Mouse (Mus musculus) forebrain, embryonic 10.5 days (tissue): ENCODE measurements around the gene Oas1g. TPM values are rescaled to one million over a fixed set of nuclear protein-coding genes. Genes with fewer than 3 reads are reported as not detected.
"Not testable (repeated sequence)": the region's sequence is repeated elsewhere in the genome, so short reads cannot be mapped to it uniquely, and the experiment has no call there.

ENCODE experiments used
- DNase-seq: peaks from one replicate; pipeline ENCODE4 v3.0.0-alpha.2; 2017; ENCODE audit warnings: low spot score; ENCODE audit errors: extremely low spot score
- H3K27ac ChIP-seq: fragments of 300-500 bp; sonication (generic); 2 replicates; pipeline ENCODE4 v1.5.1; 2016; ENCODE audit warnings: mild to moderate bottlenecking
- H3K27me3 ChIP-seq: fragments of 300-500 bp; sonication (generic); 2 replicates; pipeline ENCODE4 v1.6.1; 2016; ENCODE audit warnings: mild to moderate bottlenecking; ENCODE audit not compliant: poor library complexity, severe bottlenecking
- H3K36me3 ChIP-seq: fragments of 300-500 bp; sonication (generic); replicated peaks from 2 replicates; pipeline ENCODE4 v1.6.1; 2016; ENCODE audit warnings: mild to moderate bottlenecking, moderate library complexity
- H3K4me1 ChIP-seq: fragments of 300-500 bp; sonication (generic); 2 replicates; pipeline ENCODE4 v1.6.1; 2016
- H3K4me3 ChIP-seq: fragments of 300-500 bp; sonication (generic); 2 replicates; pipeline ENCODE4 v1.5.1; 2016; ENCODE audit warnings: mild to moderate bottlenecking, moderate library complexity
- H3K9me3 ChIP-seq: fragments of 300-500 bp; sonication (generic); 2 replicates; pipeline ENCODE4 v1.6.1; 2016; ENCODE audit warnings: mild to moderate bottlenecking, moderate library complexity
- WGBS: fragments of 180-500 bp; shearing (Covaris S2); methylation state at CpG from one replicate; pipeline ENCODE4 v1.1.7; 2016; 5-methylcytosine and 5-hydroxymethylcytosine counted together
- polyA plus RNA-seq: library from polyadenylated mRNA; unstranded; fragments of >200 nt; fragmentation: Nextera tagmentation; extraction: Ambion mirVana; gene quantifications from 2 replicates; pipeline ENCODE4 v1.2.1, GENCODE M21; 2016

Gene Oas1g
- 0.12 TPM in 1 of 2 replicates, not detected in the other for polyA plus RNA-seq

GRCm38 (mm10) chr5:120887413-120887812 is at the start of gene Oas1g:
Gene Oas1g, minus strand, starts transcription at chr5:120887613.
- not testable (repeated sequence) for H3K36me3 ChIP-seq, H3K27me3 ChIP-seq, H3K4me1 ChIP-seq, H3K9me3 ChIP-seq, H3K27ac ChIP-seq, H3K4me3 ChIP-seq, DNase-seq
- 39% methylated on average over 5 of the region's 9 CpGs for WGBS

- WGBS = 22% methylated on average over 5 of the region's 5 CpGs
- no peak overlapping the region for H3K4me3 ChIP-seq
- no peaks in the 10 kb centered on the region for H3K9me3 ChIP-seq
- H3K4me1 ChIP-seq = peaks cover 3% of the 10 kb centered on the region; the same call in 1 of the 2 replicates
- no peaks in the 10 kb centered on the region for H3K27me3 ChIP-seq
- H3K36me3 ChIP-seq = no peaks in the 10 kb centered on the region
- no peak overlapping the region for H3K27ac ChIP-seq
- no peak for DNase-seq
These were observed 46.6 kb upstream of the Oas1g start for GRCm38 (mm10) chr5:120933966-120934365.

- H3K9me3 ChIP-seq = no peaks in the 10 kb centered on the region
- no peaks in the 10 kb centered on the region for H3K27me3 ChIP-seq
- H3K4me3 ChIP-seq = no peak overlapping the region
- no peaks in the 10 kb centered on the region for H3K36me3 ChIP-seq
- DNase-seq = no peak
- WGBS = 5% methylated on average over 1 of the region's 1 CpGs
- H3K27ac ChIP-seq = no peak overlapping the region
- no peaks in the 10 kb centered on the region for H3K4me1 ChIP-seq
These were observed 39.6 kb upstream of the Oas1g start for GRCm38 (mm10) chr5:120927036-120927435.

GRCm38 (mm10) chr5:120926311-120926710 is 38.9 kb upstream of the Oas1g start:
- H3K4me1 ChIP-seq, H3K4me3 ChIP-seq, DNase-seq, H3K27ac ChIP-seq, H3K9me3 ChIP-seq, H3K36me3 ChIP-seq, H3K27me3 ChIP-seq: not testable (repeated sequence)
- WGBS = 77% methylated on average over 2 of the region's 2 CpGs

- not testable (repeated sequence) for H3K4me1 ChIP-seq, DNase-seq, H3K27me3 ChIP-seq, H3K27ac ChIP-seq, H3K9me3 ChIP-seq, H3K4me3 ChIP-seq, H3K36me3 ChIP-seq
- 90% methylated on average over 4 of the region's 4 CpGs for WGBS
These were observed 37.1 kb upstream of the Oas1g start for GRCm38 (mm10) chr5:120924520-120924919.

GRCm38 (mm10) chr5:120923969-120924368 is 36.6 kb upstream of the Oas1g start:
- H3K9me3 ChIP-seq = no peaks in the 10 kb centered on the region
- no peak for DNase-seq
- WGBS = 88% methylated on average over 4 of the region's 4 CpGs
- no peak overlapping the region for H3K27ac ChIP-seq
- no peaks in the 10 kb centered on the region for H3K36me3 ChIP-seq
- no peaks in the 10 kb centered on the region for H3K4me1 ChIP-seq
- H3K27me3 ChIP-seq = no peaks in the 10 kb centered on the region
- H3K4me3 ChIP-seq = no peak overlapping the region

- WGBS = 81% methylated on average over 3 of the region's 3 CpGs
- no peak for DNase-seq
- Histone ChIP-seq H3K9me3 (no peaks in the 10 kb centered on the region), H3K36me3 (no peaks in the 10 kb centered on the region), H3K27ac (no peak overlapping the region), H3K4me3 (no peak overlapping the region), H3K27me3 (no peaks in the 10 kb centered on the region), H3K4me1 (no peaks in the 10 kb centered on the region)
These were observed 32.9 kb upstream of the Oas1g start for GRCm38 (mm10) chr5:120920296-120920695.

- not testable (repeated sequence) for DNase-seq, H3K9me3 ChIP-seq, H3K4me3 ChIP-seq, H3K27ac ChIP-seq, H3K27me3 ChIP-seq, H3K4me1 ChIP-seq, H3K36me3 ChIP-seq
- 87% methylated on average over 2 of the region's 2 CpGs for WGBS
These were observed 31.9 kb upstream of the Oas1g start for GRCm38 (mm10) chr5:120919156-120919935.

GRCm38 (mm10) chr5:120914204-120914603 is 26.8 kb upstream of the Oas1g start, which contains the start of gene Oas1d:
Gene Oas1d, plus strand, starts transcription at chr5:120914536.
- not testable (repeated sequence) for H3K36me3 ChIP-seq, H3K9me3 ChIP-seq, H3K4me3 ChIP-seq, H3K4me1 ChIP-seq, DNase-seq, H3K27ac ChIP-seq, H3K27me3 ChIP-seq
- WGBS = 63% methylated on average over 8 of the region's 8 CpGs

- Histone ChIP-seq H3K27ac (no peak overlapping the region), H3K4me1 (peaks cover 4% of the 10 kb centered on the region; the same call in 1 of the 2 replicates), H3K9me3 (no peaks in the 10 kb centered on the region), H3K4me3 (no peak overlapping the region), H3K27me3 (no peaks in the 10 kb centered on the region), H3K36me3 (no peaks in the 10 kb centered on the region)
- no peak for DNase-seq
- WGBS = 52% methylated on average over 7 of the region's 7 CpGs
These were observed 20.9 kb upstream of the Oas1g start for GRCm38 (mm10) chr5:120908196-120908920.

- WGBS = 34% methylated on average over 8 of the region's 12 CpGs
- not testable (repeated sequence) for H3K4me1 ChIP-seq, H3K9me3 ChIP-seq, H3K4me3 ChIP-seq, H3K36me3 ChIP-seq, DNase-seq, H3K27ac ChIP-seq, H3K27me3 ChIP-seq
These were observed 19.6 kb upstream of the Oas1g start, which contains the start of gene Oas1a for GRCm38 (mm10) chr5:120906791-120907733. Gene Oas1a, minus strand, starts transcription at chr5:120907521.

- Histone ChIP-seq H3K4me3 (no peak overlapping the region), H3K9me3 (no peaks in the 10 kb centered on the region), H3K27ac (no peak overlapping the region), H3K36me3 (no peaks in the 10 kb centered on the region), H3K4me1 (peaks cover 4% of the 10 kb centered on the region; the same call in 1 of the 2 replicates), H3K27me3 (no peaks in the 10 kb centered on the region)
- 96% methylated on average over 5 of the region's 5 CpGs for WGBS
- DNase-seq = no peak
These were observed 14.6 kb upstream of the Oas1g start for GRCm38 (mm10) chr5:120902056-120902455.
